Mouse (Mus musculus): ENCODE data around the gene Rnf135.
"Not testable (repeated sequence)": the region's sequence is repeated elsewhere in the genome, so short reads cannot be mapped to it uniquely, and the experiment has no call there.

Rnf135 gene

GRCm38 (mm10) chr11:80183705-80184255 is at the start of gene Rnf135:
TSS of gene Rnf135 (plus strand) at chr11:80183851.
- ATAC-seq (ENCODE audit: insufficient number of reproducible peaks, low FRiP score, low TSS enrichment) = peak; percentile 94

DNA sequence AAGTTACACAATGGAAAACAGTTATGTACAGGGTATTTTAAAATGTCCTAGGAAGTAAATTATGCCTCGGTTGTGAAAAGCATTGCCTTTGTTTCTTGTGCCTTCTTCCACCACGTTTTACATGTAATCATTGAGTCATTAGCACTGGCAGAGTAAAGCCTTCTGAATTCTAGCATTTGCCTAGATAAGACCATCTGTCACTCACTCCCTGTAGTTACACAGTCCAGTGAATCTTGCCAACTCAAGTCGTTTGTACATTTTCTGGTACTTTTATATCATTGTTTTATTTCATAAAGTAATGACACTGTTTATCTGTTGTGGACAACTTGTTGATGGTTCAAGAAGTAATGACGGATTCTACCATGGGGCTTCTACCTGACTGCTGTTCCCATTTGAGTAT is 48.9 kb upstream of the Rnf135 start:
- ATAC-seq (ENCODE audit: insufficient number of reproducible peaks, low FRiP score, low TSS enrichment) = no peak

GRCm38 (mm10) chr11:80135954-80136683 is 47.5 kb upstream of the Rnf135 start:
- no peak for ATAC-seq (ENCODE audit: insufficient number of reproducible peaks, low FRiP score, low TSS enrichment)

DNA sequence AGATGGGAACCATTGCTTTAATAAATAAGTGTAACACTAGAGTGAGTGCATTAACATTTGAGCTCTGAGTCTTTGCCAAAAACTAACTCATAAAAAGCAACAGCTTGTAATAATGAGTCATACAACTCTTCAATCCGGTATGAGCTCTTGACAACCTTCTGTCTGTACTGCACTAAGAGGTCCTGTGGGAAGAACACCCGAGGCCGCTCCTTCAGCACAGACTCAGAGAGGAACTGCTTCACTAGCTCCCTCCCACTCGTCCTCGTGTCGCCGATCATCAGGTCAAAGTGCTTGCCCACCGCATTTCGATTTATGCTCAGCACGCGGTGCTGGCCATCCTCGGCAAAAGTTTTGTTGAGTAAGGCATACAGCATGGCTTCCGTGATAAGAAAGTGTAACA is 46.9 kb upstream of the Rnf135 start:
- ATAC-seq (ENCODE audit: insufficient number of reproducible peaks, low FRiP score, low TSS enrichment) = no peak

DNA sequence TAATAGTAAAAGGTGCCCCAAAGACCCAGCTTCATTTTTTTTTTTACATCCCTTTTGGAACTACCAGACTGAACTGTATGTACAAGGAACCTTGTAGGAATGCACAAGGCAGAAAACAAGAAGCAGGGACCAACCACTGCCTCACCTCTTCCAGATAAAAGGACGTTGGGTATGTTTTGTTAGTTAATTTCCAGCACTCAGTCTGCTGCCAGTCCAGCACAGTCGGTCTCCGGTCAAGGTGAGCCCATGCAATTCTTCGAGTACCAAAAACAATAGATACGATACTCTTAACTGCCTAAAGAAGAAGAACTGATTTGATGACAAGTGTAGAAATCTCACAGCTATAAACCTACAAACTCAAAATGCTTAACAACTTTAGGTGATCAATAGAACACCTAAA is 45.9 kb upstream of the Rnf135 start:
- ATAC-seq (ENCODE audit: insufficient number of reproducible peaks, low FRiP score, low TSS enrichment) = no peak

DNA sequence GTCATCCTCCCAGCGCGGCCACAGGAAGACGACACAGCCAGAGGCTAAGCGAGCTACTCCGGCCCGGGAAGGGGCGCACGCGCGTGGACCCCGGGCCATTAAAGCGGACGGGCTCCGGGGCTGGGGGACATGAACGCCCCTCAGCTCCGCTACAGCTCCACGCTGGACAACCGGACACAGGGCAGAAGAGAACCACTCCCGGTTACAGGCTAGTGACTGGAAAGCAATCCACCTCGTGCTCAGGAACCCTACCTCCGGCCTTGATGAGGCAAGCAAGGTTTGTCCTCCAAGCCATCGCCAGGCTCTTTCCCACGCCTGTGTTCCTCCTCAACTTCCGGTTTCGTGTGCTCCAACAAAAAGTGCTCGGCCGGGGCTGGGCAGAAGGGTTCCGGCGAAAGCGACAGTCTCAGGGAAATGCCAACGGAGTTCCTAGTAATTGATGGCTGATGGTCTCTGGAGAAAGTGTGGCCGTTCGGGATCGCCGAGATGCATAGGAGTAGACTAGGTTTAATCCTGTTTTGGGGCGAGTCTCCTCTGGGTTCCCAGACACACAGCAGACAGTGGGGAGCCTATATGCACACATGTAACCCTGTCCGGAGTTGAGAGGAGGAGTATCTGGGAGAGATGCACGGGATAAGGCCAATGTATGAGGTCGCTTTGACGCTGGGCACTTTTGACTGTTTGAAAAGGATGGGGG is 41.7 kb upstream of the Rnf135 start, which contains the start of gene Tefm:
TSS of gene Tefm (minus strand) at position 351 of the 697 bp plus-strand sequence.
- peak; percentile 87; the same call in 1 of the 2 replicates for ATAC-seq (ENCODE audit: insufficient number of reproducible peaks, low FRiP score, low TSS enrichment)

DNA sequence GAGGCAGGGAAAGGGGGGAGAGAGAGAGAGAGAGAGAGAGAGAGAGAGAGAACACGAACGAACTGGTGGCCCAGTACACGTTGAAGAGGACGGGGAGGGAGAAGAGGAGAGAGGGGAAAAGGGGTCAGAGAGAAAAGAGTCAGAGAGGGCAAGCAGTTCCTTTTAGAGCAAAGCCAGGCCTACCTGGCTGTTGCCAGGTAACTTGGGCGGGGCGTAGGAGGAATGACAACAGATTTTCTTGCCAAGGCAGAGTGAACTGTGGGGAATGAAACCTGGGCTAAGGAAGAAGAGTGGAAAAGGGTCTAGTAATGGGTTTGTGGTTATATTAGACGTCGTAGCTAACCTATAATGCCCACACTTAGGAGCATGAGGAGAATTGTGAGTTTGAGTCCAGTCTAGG is 40.8 kb upstream of the Rnf135 start:
- ATAC-seq (ENCODE audit: insufficient number of reproducible peaks, low FRiP score, low TSS enrichment) = no peak

DNA sequence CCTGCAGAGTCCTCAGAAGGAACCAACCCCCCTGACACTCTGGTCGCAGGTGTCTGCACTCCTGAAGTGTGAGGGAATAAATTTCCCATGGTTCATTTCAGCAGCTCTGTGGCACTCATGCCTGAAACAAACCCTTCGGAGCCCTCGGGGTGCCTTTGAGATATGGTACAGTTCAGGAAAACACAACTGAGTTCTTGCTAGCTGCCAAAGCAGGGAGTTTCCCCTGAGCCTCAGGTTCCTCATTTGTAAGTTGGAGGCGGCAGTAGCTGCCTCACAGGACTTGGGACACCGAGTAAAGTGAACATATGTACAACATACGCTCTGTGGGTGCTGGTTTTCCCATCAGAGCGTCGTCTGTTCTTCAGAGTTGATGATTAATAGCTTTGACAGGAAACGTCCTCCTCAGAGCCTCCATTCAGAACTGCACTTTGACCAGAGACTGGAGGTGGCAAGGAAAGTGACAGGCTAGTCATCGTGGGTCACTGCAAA is 37.8 kb upstream of the Rnf135 start:
- no peak for ATAC-seq (ENCODE audit: insufficient number of reproducible peaks, low FRiP score, low TSS enrichment)

GRCm38 (mm10) chr11:80147748-80148147 is 35.9 kb upstream of the Rnf135 start:
- no peak for ATAC-seq (ENCODE audit: insufficient number of reproducible peaks, low FRiP score, low TSS enrichment)

DNA sequence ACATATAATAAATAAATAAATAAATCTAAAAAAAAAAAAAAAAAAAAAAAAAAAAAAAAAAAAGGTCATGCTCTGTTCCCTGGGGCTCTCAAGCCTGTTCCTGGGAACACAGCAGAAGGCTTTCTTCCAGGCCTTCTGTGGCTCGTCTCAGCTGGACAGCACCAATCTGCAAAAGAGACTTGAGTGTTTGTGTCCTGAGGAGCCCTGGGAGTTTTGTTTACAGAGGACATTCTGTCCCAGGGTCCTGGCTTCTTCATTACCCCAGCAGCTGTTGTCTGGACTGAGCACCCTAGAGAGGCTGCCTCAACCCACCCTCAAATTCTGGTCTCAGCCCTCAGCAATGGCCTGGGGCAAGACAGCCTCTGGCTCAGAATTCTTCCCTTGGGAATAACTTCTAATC is 35.3 kb upstream of the Rnf135 start:
- ATAC-seq (ENCODE audit: insufficient number of reproducible peaks, low FRiP score, low TSS enrichment) = no peak

DNA sequence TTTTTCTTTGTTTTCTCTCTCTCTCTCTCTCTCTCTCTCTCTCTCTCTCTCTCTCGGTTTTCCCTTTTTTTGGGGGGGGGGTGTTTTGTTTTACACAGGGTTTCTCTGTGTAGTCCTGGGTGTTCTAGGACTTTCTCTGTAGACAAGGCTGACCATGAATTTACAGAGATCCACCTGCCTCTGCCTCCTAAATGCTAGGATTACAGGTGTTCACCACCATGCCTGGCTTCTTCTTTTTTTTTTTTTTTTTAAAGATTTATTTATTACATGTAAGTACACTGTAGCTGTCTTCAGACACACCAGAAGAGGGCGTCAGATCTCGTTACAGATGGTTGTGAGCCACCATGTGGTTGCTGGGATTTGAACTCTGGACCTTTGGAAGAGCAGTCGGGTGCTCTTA is 34.7 kb upstream of the Rnf135 start:
- ATAC-seq (ENCODE audit: insufficient number of reproducible peaks, low FRiP score, low TSS enrichment) = not testable (repeated sequence)

GRCm38 (mm10) chr11:80149412-80150023 is 34.1 kb upstream of the Rnf135 start:
- ATAC-seq (ENCODE audit: insufficient number of reproducible peaks, low FRiP score, low TSS enrichment) = no peak

DNA sequence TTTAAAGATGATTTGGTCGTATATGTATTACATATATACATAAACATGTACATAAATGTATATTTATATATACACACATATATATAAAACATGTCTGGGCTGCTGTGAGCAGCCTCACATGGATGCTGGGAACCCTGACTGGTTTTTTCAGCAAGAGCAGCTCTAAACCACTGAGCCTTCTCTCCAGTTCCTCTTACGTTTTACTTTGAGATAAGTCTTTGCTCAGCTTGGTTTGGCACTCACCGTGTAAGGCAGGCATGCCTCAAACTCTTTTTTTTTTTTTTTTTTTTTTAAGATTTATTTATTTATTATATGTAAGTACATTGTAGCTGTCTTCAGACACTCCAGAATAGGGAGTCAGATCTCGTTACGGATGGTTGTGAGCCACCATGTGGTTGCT is 33.1 kb upstream of the Rnf135 start:
- ATAC-seq (ENCODE audit: insufficient number of reproducible peaks, low FRiP score, low TSS enrichment) = no peak

- ATAC-seq (ENCODE audit: insufficient number of reproducible peaks, low FRiP score, low TSS enrichment) = no peak
Observed at GRCm38 (mm10) chr11:80151541-80151940, 32.1 kb upstream of the Rnf135 start.

GRCm38 (mm10) chr11:80152376-80152775 is 31.3 kb upstream of the Rnf135 start:
- ATAC-seq (ENCODE audit: insufficient number of reproducible peaks, low FRiP score, low TSS enrichment) = no peak

GRCm38 (mm10) chr11:80153857-80154495 is 29.7 kb upstream of the Rnf135 start, which contains the start of gene Adap2:
TSS of gene Adap2 (plus strand) at chr11:80154105.
- no peak for ATAC-seq (ENCODE audit: insufficient number of reproducible peaks, low FRiP score, low TSS enrichment)

DNA sequence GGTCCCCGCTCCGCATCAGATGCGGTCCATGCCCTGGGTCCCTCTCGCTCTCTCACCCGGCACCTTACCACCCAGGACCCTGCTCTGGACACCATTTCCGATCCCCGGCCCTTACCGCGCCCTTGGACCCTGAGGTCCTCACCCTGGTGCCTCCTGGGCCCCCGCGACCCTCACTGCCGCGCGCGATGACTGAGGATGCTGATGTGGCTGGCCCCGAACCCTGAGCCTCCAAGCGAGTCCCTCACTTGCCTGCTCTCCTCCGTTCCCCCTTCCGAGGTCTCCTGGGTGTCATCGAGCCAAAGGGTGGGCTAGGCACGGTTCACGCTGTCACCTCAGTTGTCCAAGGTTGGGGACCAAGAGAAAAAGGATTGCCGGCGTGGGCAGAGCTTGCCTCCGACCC is 29.1 kb upstream of the Rnf135 start:
- ATAC-seq (ENCODE audit: insufficient number of reproducible peaks, low FRiP score, low TSS enrichment) = no peak

DNA sequence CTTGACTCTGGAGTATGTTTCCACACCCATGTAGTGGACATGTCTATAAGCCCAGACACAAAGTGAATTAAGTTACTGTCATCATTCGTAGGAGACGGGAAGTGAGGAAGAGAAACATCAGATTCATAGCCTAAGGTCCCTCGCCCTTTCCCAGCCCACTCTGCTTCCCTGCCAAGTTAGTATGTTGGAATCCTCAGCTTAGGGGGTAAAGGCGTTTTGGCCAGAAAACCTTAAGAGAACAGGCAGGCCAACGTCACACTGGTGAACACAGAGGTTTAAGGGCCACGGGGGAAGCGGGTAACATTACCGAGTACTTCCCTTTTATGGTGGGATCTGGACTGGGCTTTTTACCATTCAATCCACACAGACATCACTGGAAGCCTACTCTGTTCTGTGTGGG is 28.1 kb upstream of the Rnf135 start:
- ATAC-seq (ENCODE audit: insufficient number of reproducible peaks, low FRiP score, low TSS enrichment) = no peak

- no peak for ATAC-seq (ENCODE audit: insufficient number of reproducible peaks, low FRiP score, low TSS enrichment)
Observed at GRCm38 (mm10) chr11:80155961-80156360, 27.7 kb upstream of the Rnf135 start.

GRCm38 (mm10) chr11:80156841-80157240 is 26.8 kb upstream of the Rnf135 start:
- ATAC-seq (ENCODE audit: insufficient number of reproducible peaks, low FRiP score, low TSS enrichment) = no peak
